Mouse (Mus musculus) retina, postnatal 7 days (tissue): Measurements from ENCODE around the gene Bhlha9.

ENCODE experiments used
- DNase-seq: peaks from one replicate; pipeline ENCODE4 v3.0.0-alpha.2; 2012; ENCODE audit warnings: low read depth, low spot score

The Bhlha9 gene

GRCm38 (mm10) chr11:76671871-76672475, at the start of gene Bhlha9:
TSS of gene Bhlha9 (plus strand) at chr11:76672470.
- DNase-seq, result no peak

GRCm38 (mm10) chr11:76622566-76623205, 49.6 kb upstream of the Bhlha9 start:
- DNase-seq, result no peak

- no peak for DNase-seq
Observed at GRCm38 (mm10) chr11:76623206-76623961, 48.9 kb upstream of the Bhlha9 start.

- DNase-seq, result no peak
Observed at GRCm38 (mm10) chr11:76624071-76624470, 48.2 kb upstream of the Bhlha9 start.

- DNase-seq, result no peak
Observed at GRCm38 (mm10) chr11:76624881-76625280, 47.4 kb upstream of the Bhlha9 start.

GRCm38 (mm10) chr11:76628613-76629012, 43.7 kb upstream of the Bhlha9 start:
- DNase-seq, result no peak

GRCm38 (mm10) chr11:76630023-76630422, 42.2 kb upstream of the Bhlha9 start:
- no peak for DNase-seq

- DNase-seq, result no peak
Observed at GRCm38 (mm10) chr11:76630487-76630886, 41.8 kb upstream of the Bhlha9 start.

- no peak for DNase-seq
Observed at GRCm38 (mm10) chr11:76639269-76639985, 32.8 kb upstream of the Bhlha9 start.

GRCm38 (mm10) chr11:76640231-76640630, 32.0 kb upstream of the Bhlha9 start:
- no peak for DNase-seq

GRCm38 (mm10) chr11:76644257-76644656, 28.0 kb upstream of the Bhlha9 start:
- no peak for DNase-seq

- no peak for DNase-seq
Observed at GRCm38 (mm10) chr11:76645036-76645435, 27.2 kb upstream of the Bhlha9 start.

- peak; percentile 78 for DNase-seq
Observed at GRCm38 (mm10) chr11:76645955-76646354, 26.3 kb upstream of the Bhlha9 start.

GRCm38 (mm10) chr11:76647062-76647461, 25.2 kb upstream of the Bhlha9 start:
- DNase-seq, result no peak

GRCm38 (mm10) chr11:76647500-76647899, 24.8 kb upstream of the Bhlha9 start:
- DNase-seq, result peak; percentile 65

- no peak for DNase-seq
Observed at GRCm38 (mm10) chr11:76650862-76651560, 21.3 kb upstream of the Bhlha9 start.

GRCm38 (mm10) chr11:76652838-76653334, 19.4 kb upstream of the Bhlha9 start:
- no peak for DNase-seq

- DNase-seq, result no peak
Observed at GRCm38 (mm10) chr11:76655106-76655505, 17.2 kb upstream of the Bhlha9 start.

GRCm38 (mm10) chr11:76657450-76657970, 14.8 kb upstream of the Bhlha9 start:
- no peak for DNase-seq

GRCm38 (mm10) chr11:76659138-76659930, 12.9 kb upstream of the Bhlha9 start:
- DNase-seq, result no peak
